Mouse (Mus musculus) spleen, adult 18-20 months (tissue): Measurements from ENCODE around the gene Hoxa7.

Source experiments
- DNase-seq, 2 experiments: peaks; one replicate each; pipeline ENCODE4 v3.0.0; 2022; ENCODE audit warnings: mixed read lengths in 2 of 2

The Hoxa7 gene

GRCm38 (mm10) chr6:52221337-52221992, at the start of gene Hoxa7:
Gene Hoxa7, minus strand, starts transcription at chr6:52221854.
- peak; percentile 63 to 82 for DNase-seq

GRCm38 (mm10) chr6:52270494-52271480, 49.1 kb upstream of the Hoxa7 start:
- peak in 1 of 2 experiments; percentile 53 for DNase-seq

DNA sequence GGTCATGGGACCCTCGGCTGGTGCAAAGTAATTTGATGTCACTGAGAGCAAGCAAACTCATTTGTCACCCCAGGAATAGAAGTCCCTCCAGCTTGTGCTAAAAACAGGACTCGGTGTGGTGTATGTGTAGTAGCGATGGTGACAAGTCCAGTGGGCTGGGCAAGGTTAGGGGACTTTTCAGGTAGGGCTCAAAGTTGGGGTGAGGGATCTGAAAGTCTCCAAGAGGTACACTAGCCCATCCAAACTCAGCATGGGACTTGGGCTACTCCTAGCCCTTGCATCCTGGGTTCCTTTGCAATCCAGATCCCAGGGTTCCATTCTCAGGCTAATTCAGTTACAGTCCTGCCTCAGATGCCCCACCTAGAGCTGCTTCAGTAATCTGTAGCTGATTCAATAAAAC, 47.1 kb upstream of the Hoxa7 start:
- DNase-seq: no peak

- DNase-seq: no peak
Measured at GRCm38 (mm10) chr6:52268341-52268740, 46.7 kb upstream of the Hoxa7 start.

DNA sequence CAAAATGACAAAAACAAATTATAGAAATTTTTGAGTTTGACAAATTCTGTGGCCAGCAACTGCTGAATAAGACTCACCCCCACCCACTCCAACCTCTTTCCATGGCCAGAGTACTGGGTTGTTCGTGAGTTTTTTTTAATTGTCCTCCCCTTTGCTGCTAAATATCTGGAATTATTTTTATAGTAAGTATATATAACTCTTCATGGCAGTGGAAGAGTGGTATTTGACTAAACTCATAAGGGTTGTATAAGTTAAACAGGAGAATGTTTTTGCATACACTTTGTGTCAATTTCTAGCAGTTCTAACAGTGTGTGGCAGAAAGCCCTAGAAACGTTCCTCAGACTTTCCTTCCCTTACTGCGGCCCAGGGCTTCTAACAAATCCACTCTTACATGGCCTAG, 46.0 kb upstream of the Hoxa7 start:
- no peak for DNase-seq

- no peak for DNase-seq
Measured at GRCm38 (mm10) chr6:52267221-52267620, 45.6 kb upstream of the Hoxa7 start.

DNA sequence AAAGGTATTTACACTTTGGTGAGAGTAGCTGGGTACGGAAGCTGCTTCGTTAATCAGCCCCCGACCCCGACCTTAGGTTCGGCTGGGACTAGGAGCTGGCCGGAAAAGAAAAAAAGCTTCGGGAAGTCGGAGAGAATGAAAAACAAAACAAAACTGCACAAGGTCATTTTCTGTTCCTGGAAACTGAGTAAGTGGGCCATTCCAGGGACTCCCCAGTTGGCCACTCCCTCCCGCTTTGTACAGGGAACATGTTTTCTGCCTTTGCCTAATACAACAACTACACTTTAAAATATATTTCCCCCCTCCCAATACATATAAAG, 45.0 kb upstream of the Hoxa7 start:
- DNase-seq: no peak

DNA sequence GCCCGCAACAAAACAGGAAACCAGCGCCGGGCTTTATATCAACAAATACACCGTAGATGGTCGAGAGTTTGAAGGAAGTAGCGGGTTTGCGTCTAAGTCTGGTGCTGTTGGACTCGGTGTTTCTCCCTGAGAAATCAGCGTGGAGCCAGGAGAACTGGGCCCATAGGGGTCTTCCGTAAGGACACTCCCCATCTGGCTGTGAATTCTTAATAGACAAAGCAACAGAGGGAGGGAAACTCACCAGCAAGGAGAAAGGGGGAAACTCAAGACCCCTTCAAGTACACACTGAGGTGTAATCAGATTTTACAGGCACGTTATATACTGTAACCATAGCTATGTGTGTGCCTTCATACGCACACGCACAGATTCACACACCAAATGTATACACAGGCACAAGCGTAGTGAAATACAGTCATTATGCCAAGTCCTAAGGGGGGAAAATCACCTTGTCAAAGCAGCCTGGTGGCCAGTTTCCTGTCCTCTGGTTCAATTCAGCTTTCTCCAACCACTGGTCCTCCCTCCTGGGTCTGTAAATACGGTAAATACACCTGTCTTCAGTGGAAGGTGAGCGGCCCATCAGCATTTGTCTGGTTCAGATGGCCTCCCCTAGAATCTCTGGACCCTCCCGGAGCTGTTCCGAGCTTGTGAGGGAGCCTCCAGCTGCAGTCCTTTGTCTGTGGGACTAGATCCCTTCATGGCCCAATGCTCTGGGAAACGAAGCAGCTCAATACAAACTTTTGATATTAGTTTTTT, 44.4 kb upstream of the Hoxa7 start:
- DNase-seq: no peak

DNA sequence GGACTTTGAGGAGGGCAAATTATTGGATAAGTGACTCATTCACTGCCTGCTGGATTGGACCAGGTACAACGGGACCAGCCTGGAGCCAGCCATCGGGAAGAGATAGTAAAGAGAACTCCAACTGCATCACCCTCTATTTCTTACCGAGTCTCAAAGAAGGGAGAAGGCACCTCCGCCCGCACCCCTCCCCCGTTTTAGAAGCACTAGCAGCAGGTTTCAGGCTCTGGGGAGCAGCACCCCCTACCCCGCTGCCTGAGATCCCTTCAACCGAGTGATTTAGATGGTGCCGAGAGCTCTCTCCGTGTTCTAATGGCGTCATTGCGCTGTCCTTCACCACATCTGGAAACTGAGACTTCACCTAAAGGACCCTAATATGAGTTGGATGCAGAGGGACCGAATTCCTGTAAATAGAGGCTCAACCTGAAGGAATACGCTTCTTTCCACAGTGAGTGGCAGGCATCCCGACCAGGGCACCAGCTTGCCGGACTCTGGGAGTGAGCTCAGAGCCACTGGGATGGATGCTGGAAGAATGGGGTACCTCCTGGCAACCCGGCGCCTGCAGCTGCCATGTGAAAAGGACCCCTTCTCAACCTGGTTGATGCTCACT, 43.8 kb upstream of the Hoxa7 start:
- DNase-seq: no peak

DNA sequence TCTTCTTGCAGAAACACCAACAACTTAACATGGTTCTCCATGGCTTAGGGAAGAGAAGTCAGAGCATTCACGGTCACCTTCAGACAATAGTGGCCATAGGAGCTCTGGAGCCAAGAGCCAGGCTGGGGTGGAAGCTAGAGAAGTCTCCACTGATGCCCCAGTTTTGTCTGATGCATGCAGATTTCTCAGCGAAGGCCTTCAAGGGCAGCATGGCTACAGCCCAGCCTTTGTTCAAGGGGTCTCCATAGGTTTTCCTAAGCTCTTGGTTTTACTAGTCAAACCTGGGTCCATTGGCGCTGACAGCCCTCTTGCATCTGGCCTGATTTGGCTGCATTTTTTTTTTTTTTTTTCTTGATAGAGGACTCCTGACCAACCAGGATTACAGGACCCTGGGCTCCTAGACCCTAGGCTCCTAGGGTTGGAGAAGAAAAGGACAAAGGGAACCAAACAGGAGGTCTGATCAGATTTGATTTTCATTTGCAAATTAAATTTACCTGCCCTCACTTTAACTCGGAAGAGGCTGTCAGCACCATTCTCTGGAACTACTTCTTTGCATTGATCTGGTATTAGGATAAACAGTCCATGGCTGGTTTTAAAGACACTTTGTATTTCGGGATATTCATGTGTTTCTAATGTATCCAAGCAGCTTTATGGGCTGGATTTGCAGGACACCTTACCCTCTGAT, 42.6 kb upstream of the Hoxa7 start:
- no peak for DNase-seq

DNA sequence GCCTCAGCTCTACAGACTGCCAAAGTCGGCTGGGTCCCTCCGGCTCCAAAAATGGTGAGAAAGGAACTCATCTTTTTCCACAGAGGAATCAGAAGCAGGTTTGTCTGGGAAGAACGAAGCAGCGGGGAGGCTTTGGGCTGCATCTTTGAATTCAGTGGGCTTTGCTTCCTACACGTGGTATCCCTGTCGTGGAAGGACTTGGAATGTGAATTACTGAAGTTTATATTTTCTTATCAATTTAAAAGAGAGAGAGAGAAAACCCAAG, 41.6 kb upstream of the Hoxa7 start:
- DNase-seq: no peak

- no peak for DNase-seq
Measured at GRCm38 (mm10) chr6:52262463-52263320, 41.0 kb upstream of the Hoxa7 start.

GRCm38 (mm10) chr6:52261751-52262462, 40.3 kb upstream of the Hoxa7 start:
- no peak for DNase-seq

DNA sequence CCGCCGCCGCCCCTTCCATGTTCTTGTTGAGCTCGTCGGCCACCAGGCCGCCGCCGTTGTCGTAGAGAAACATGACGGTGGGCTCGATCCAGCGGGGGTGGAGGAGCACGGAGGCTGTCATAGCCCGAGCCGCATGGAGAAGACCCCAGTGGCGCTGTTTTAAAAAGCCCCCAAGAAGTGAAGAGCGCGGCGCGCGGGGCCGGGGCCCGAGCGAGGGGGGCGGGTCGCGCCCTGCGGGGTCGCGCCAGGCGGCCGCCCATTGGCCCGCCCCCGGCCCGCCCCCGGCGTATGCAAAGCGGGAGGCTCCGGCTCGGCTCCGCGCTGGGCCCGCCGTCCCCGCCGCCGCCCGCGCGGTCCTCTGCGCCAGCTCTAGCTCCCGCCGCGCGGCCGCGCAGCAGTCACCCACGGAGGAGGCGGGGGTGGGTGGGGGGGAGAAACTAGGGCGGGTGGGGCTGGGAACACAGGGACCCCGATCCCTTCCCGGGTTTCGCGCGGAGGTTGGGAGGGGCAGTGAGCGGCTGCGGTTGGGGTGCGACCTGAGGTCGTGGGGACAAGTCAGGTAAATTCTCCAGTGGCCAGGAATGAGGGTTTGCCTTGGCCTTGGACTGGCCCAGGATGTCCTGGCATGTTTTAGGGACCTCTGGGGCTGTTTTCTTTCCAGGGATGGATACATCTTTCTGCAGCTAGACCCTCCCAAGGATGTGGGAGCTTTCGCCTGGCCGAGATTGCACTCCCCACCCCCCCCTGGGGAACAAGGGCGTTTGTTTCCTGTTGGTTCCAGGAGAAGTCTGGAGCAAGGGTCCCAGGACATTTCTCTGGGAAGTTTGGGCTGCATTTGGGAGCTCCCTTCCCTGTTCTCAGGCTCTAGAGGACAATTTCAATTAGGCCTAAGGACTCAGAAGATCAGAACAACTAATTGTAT, 39.3 kb upstream of the Hoxa7 start, which contains the start of gene Hoxa13:
TSS of gene Hoxa13 (minus strand) at position 227 of the 922 bp plus-strand sequence.
- no peak for DNase-seq

DNA sequence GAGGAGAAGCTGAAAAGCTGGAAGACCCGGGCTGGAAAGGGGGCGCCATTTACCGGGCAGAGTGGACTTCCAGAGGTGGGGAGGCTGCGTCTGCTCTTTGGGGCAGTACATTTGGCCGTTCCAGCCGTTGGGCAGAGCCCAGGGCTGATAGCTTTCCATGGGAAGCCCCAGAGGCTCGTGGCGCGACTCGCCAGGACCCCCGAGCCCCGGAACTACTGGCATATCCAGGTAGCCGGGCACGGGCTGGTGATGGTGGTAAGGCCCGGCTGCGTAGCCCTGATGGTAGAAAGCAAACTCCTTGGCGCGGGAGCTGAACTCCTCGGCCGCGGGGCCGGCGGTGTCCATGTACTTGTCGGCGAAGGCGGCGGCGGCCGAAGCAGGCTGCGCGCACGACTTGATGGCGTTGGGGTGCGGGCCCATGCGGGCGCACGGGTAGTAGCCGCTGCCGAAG, 38.2 kb upstream of the Hoxa7 start:
- DNase-seq: no peak

- no peak for DNase-seq
Measured at GRCm38 (mm10) chr6:52259081-52259790, 37.6 kb upstream of the Hoxa7 start.

GRCm38 (mm10) chr6:52256956-52257355, 35.3 kb upstream of the Hoxa7 start:
- peak; percentile 61 to 85 for DNase-seq

DNA sequence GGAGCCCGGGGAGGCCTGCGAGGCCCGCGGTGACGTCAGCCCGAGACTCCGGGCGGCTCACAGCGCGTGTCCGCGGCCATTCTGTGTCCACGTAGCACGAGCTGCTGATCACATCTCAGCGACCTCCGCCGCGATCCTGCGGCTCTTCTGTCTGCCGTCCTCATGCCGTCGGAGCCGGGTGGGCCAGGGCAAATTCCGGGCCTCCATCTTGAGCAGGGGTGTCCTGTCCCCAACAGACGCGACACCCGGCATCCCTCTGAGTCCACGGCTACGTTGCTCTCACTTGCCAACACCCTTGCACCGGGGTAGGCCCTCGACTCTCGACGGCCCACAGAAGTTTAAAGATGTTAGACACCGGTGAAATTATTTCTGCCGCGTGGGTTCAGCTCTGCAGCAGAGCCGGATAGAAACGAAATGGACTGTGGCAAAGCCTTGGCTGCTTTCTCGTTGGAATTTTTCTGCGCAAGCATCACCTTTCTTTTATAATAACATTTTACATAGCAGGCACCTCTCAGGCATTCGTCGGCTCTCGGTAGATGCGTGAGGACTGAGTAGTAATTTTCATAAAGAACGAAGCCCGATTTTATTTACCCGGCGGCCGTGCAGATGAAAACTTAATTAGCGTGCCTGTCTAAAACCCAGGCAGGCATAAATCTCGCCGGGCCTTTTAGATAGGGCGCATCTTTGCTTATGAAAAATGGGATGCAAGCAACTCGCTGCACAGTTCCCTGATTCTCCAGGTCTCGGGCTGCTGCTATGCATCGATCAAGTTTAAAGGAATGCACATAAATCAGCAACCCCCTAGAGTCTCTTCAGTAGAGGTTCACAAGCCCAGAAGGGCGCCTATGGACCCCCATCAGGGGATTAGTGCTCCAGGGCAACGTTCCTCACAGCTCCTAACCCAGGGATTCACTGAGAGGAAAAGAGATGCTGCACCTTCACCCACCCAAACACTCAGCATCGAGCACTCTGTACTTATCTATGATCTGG, 32.2 kb upstream of the Hoxa7 start:
- no peak for DNase-seq
